Mouse (Mus musculus): ENCODE data around the gene Zfp704. TPM values are rescaled to one million over a fixed set of nuclear protein-coding genes. Genes with fewer than 3 reads are reported as not detected.
A peak's percentile ranks its signal among the peaks of the same experiment; 100 is the strongest.

Zfp704 gene
- polyA plus RNA-seq, 1 experiment from 2014 or later, result 11.1 TPM

DNA sequence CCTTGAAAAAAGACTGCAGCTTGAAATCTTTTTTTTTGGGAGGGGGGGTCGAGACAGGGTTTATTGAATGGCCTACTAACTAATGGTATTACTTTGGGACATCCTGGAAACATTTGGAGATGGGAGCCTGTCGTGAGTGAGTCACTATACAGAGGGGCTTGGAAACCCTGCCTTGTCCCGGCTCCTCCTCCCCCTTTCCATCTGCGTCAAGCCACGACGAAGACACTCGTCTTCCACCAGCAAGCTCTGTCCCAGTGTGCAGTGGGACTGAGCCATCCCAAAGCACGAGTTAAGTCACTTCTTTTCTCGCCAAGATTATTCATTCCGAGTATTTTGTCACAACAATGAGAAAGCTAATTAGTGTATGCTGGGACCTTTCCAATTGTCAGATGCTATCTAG is 61.7 kb downstream of the Zfp704 start:
- Histone ChIP-seq H3K4me2 (replicated peaks) (no peak overlapping the region), H3K4me3 (no peak overlapping the region), H3K27ac (no peak overlapping the region), H3K27me3 (no peaks in the 10 kb centered on the region), H3K4me1 (peaks cover 37% of the 10 kb centered on the region), H3K9ac (no peak overlapping the region), H3K9me3 (no peaks in the 10 kb centered on the region), H3K36me3 (no peaks in the 10 kb centered on the region)
- 51% methylated on average over 10 of the region's 10 CpGs for WGBS
- ATAC-seq (ENCODE audit: low FRiP score, low read depth), result no peak

- H3K4me3 ChIP-seq, result no peak overlapping the region
- no peaks in the 10 kb centered on the region for H3K9me3 ChIP-seq
- no peaks in the 10 kb centered on the region for H3K27me3 ChIP-seq
- H3K4me1 ChIP-seq, result peaks cover 40% of the 10 kb centered on the region
- no peak overlapping the region; the same call in 1 of the 2 replicates for H3K27ac ChIP-seq
- H3K36me3 ChIP-seq, result no peaks in the 10 kb centered on the region
- ATAC-seq (ENCODE audit: low FRiP score, low read depth), result 0 out of 2 replicates have a peak, but pooled peaks have one; percentile 17
- no peak overlapping the region for H3K4me2 ChIP-seq (replicated peaks)
- 44% methylated on average over 15 of the region's 15 CpGs for WGBS
- H3K9ac ChIP-seq, result no peak overlapping the region
These were observed 62.8 kb downstream of the Zfp704 start for GRCm38 (mm10) chr3:9546882-9547620.

GRCm38 (mm10) chr3:9544421-9544820 is 65.5 kb downstream of the Zfp704 start:
- no peak overlapping the region for H3K9ac ChIP-seq
- no peak for ATAC-seq (ENCODE audit: low FRiP score, low read depth)
- H3K36me3 ChIP-seq, result no peaks in the 10 kb centered on the region

GRCm38 (mm10) chr3:9543916-9544315 is 66.0 kb downstream of the Zfp704 start:
- Histone ChIP-seq H3K27ac (no peak overlapping the region), H3K9me3 (no peaks in the 10 kb centered on the region), H3K4me3 (no peak overlapping the region), H3K9ac (no peak overlapping the region), H3K27me3 (no peaks in the 10 kb centered on the region), H3K4me1 (peaks cover 33% of the 10 kb centered on the region), H3K4me2 (replicated peaks) (no peak overlapping the region), H3K36me3 (no peaks in the 10 kb centered on the region)
- ATAC-seq (ENCODE audit: low FRiP score, low read depth), result no peak
- 85% methylated on average over 5 of the region's 5 CpGs for whole genome bisulfite sequencing

More at GRCm38 (mm10) chr3:9544421-9544820, 65.5 kb downstream of the Zfp704 start:
- Histone ChIP-seq H3K4me1 (peaks cover 33% of the 10 kb centered on the region), H3K4me2 (replicated peaks) (no peak overlapping the region), H3K27ac (no peak overlapping the region), H3K4me3 (no peak overlapping the region), H3K27me3 (no peaks in the 10 kb centered on the region), H3K9me3 (no peaks in the 10 kb centered on the region)
- 92% methylated on average over 2 of the region's 2 CpGs for WGBS

GRCm38 (mm10) chr3:9543463-9543862 is 66.4 kb downstream of the Zfp704 start:
- 47% methylated on average over 4 of the region's 4 CpGs for WGBS
- H3K4me1 ChIP-seq, result peaks cover 33% of the 10 kb centered on the region
- peak; percentile 65; the same call in 1 of the 2 replicates for ATAC-seq (ENCODE audit: low FRiP score, low read depth)

GRCm38 (mm10) chr3:9541561-9541960 is 68.3 kb downstream of the Zfp704 start:
- Histone ChIP-seq H3K9ac (no peak overlapping the region), H3K4me3 (no peak overlapping the region), H3K9me3 (no peaks in the 10 kb centered on the region), H3K4me1 (peaks cover 16% of the 10 kb centered on the region), H3K36me3 (no peaks in the 10 kb centered on the region), H3K27me3 (no peaks in the 10 kb centered on the region), H3K27ac (no peak overlapping the region), H3K4me2 (replicated peaks) (no peak overlapping the region)
- no peak for ATAC-seq (ENCODE audit: low FRiP score, low read depth)
- 92% methylated on average over 14 of the region's 14 CpGs for WGBS

More at GRCm38 (mm10) chr3:9543463-9543862, 66.4 kb downstream of the Zfp704 start:
- Histone ChIP-seq H3K36me3 (no peaks in the 10 kb centered on the region), H3K4me2 (replicated peaks) (no peak overlapping the region), H3K9me3 (no peaks in the 10 kb centered on the region), H3K9ac (no peak overlapping the region), H3K27ac (no peak overlapping the region), H3K4me3 (no peak overlapping the region), H3K27me3 (no peaks in the 10 kb centered on the region)

GRCm38 (mm10) chr3:9538510-9538909 is 71.4 kb downstream of the Zfp704 start:
- 92% methylated on average over 2 of the region's 2 CpGs for WGBS
- Histone ChIP-seq H3K4me3 (no peak overlapping the region), H3K9ac (no peak overlapping the region), H3K27me3 (no peaks in the 10 kb centered on the region), H3K27ac (no peak overlapping the region), H3K9me3 (no peaks in the 10 kb centered on the region), H3K4me2 (replicated peaks) (no peak overlapping the region), H3K36me3 (no peaks in the 10 kb centered on the region), H3K4me1 (peaks cover 8% of the 10 kb centered on the region)
- no peak for ATAC-seq (ENCODE audit: low FRiP score, low read depth)

DNA sequence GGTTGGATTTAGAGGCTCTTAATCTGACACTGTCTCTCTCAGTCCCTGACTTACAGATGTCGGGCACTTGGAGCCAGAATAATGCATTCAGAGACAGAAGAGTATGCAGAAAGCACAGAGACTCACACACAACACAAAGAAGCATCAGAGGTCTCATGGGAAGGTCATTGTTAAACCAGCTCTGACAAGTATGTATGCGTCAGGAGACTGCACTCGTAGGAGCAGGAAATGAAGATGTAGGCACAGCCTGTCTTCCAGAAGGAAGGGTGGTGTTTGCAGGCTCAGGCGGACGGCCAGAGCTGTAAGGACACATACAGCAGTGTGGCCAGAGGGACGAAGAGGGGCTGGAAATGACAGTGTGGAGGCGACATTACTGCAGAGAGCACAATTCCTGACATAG is 72.0 kb downstream of the Zfp704 start:
- Histone ChIP-seq H3K27ac (no peak overlapping the region), H3K4me1 (peaks cover 2% of the 10 kb centered on the region), H3K9me3 (no peaks in the 10 kb centered on the region), H3K9ac (no peak overlapping the region), H3K4me2 (replicated peaks) (no peak overlapping the region), H3K36me3 (no peaks in the 10 kb centered on the region), H3K27me3 (no peaks in the 10 kb centered on the region), H3K4me3 (no peak overlapping the region)
- ATAC-seq (ENCODE audit: low FRiP score, low read depth), result no peak
- WGBS, result 77% methylated on average over 7 of the region's 7 CpGs

DNA sequence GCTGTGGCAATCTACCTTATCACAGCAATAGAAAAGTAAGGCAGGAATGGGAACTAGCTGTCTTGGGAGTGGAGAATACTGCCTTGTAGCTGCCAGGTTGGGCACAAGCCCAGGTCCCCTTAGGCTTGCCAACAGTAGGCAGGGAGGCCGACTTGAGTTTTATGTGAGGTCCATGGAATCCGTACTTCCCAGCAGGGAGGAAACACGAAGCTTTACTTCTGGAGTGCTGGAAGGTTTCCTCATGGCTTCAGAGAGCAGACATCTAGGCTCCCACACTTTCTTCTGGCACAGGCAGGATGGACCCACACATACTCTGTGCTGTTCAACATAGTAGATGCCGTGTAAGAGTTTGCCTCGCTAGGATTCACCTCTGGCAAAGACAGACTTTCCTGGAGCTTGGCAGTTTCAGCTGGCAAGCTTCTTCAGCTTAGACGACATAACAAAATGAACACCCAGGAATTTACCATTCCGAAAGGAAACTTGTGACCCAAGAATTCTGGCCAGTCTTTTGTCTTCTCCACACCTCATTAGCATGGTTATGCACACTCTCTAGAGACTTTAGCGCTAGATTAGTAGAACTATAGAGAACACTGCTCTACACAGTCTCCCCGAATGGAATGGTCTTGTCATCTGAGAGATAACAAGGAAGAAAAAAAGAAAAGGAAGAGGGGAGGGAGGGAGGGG is 79.6 kb downstream of the Zfp704 start:
- WGBS, result 77% methylated on average over 9 of the region's 9 CpGs
- no peaks in the 10 kb centered on the region for H3K27me3 ChIP-seq
- no peak overlapping the region for H3K4me2 ChIP-seq (replicated peaks)
- no peak overlapping the region for H3K9ac ChIP-seq
- no peak overlapping the region for H3K4me3 ChIP-seq
- peaks cover 6% of the 10 kb centered on the region for H3K36me3 ChIP-seq
- 0 out of 2 replicates have a peak, but pooled peaks cover 4% of the 10 kb centered on the region for H3K4me1 ChIP-seq
- ATAC-seq (ENCODE audit: low FRiP score, low read depth), result peak; percentile 32; the same call in 1 of the 2 replicates
- peaks cover 8% of the 10 kb centered on the region; the same call in 1 of the 2 replicates for H3K9me3 ChIP-seq
- no peak overlapping the region for H3K27ac ChIP-seq

- Histone ChIP-seq H3K4me2 (replicated peaks) (no peak overlapping the region), H3K27me3 (no peaks in the 10 kb centered on the region), H3K9me3 (no peaks in the 10 kb centered on the region), H3K4me3 (no peak overlapping the region), H3K4me1 (peaks cover 54% of the 10 kb centered on the region), H3K36me3 (no peaks in the 10 kb centered on the region), H3K9ac (no peak overlapping the region), H3K27ac (no peak overlapping the region)
- WGBS, result 62% methylated on average over 5 of the region's 5 CpGs
- no peak for ATAC-seq (ENCODE audit: low FRiP score, low read depth)
These were observed 85.5 kb downstream of the Zfp704 start for GRCm38 (mm10) chr3:9524429-9524828.

DNA sequence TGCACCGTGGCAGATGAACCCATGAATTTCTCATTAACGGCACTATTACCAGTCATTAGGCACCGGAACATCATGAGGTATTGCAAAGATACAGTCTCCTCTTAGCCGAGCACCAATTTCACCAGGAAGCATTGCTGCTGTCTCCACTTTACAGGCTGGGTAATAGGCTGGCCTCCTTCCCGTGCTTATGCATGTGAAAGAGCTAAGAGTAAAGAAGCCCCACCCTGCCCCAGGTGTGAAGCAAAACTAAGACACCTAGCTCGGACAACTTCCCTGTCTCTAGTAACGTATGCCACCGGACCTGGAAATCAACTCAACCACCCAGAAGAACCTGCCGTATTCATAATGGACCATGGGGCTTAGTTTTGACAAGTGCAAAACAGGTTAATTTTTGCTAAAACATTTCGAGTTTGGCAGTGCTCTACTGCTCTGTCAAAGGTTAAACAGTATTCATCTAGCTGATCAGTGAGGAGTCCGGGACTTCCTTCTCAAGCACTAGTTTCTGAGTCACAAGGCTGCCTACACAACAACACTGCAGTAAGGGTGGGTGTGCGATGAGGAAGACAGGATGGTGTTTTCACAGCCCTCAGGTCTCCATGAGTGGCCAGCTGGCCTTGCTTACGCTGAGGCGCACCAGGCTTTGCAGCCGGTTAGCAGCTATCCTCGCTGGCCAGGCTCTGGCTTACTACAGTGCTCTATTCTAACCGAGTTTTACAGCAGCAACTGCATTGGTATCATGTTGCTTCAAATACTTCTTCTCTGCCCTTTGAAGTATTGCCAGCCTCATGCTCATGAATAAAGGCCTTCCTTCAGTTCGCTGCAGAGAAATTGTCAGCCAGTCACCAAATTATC is 86.6 kb downstream of the Zfp704 start:
- no peak overlapping the region for H3K27ac ChIP-seq
- 42% methylated on average over 18 of the region's 18 CpGs for WGBS
- no peaks in the 10 kb centered on the region for H3K9me3 ChIP-seq
- H3K4me1 ChIP-seq, result peaks cover 62% of the 10 kb centered on the region
- no peak overlapping the region for H3K9ac ChIP-seq
- no peak overlapping the region for H3K4me2 ChIP-seq (replicated peaks)
- no peaks in the 10 kb centered on the region for H3K36me3 ChIP-seq
- H3K4me3 ChIP-seq, result no peak overlapping the region
- H3K27me3 ChIP-seq, result no peaks in the 10 kb centered on the region
- no peak for ATAC-seq (ENCODE audit: low FRiP score, low read depth)

DNA sequence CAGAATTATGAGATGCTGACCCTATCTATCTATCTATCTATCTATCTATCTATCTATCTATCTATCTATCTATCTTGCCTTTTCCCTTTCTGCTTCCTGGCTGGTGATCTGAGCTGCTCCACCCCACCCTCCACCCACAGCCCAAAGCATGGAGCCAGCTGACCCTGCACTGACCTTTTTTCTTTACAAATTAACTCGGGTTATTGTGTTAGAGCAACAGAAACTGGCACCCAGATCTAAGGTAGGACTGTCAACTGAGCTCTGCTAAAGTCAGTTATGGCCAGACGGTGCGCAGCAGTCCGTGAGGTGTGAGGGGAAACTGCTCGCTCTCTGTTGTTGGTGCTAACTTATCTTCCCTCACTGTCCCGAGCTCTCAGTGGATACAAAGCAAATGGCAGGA is 87.9 kb downstream of the Zfp704 start:
- Histone ChIP-seq H3K4me1 (peaks cover 71% of the 10 kb centered on the region), H3K36me3 (no peaks in the 10 kb centered on the region)

More for the DNA sequence above, 87.9 kb downstream of the Zfp704 start:
- H3K4me2 ChIP-seq (replicated peaks), result no peak overlapping the region
- H3K27ac ChIP-seq, result no peak overlapping the region
- H3K4me3 ChIP-seq, result no peak overlapping the region
- WGBS, result 63% methylated on average over 6 of the region's 6 CpGs
- no peaks in the 10 kb centered on the region for H3K27me3 ChIP-seq
- H3K9me3 ChIP-seq, result no peaks in the 10 kb centered on the region
- H3K9ac ChIP-seq, result no peak overlapping the region
- no peak for ATAC-seq (ENCODE audit: low FRiP score, low read depth)
